Mouse (Mus musculus): Measurements from ENCODE around the gene Scaf1. TPM values are rescaled to one million over a fixed set of nuclear protein-coding genes. Genes with fewer than 3 reads are reported as not detected.
A peak's percentile ranks its signal among the peaks of the same experiment; 100 is the strongest.

Scaf1 gene
- total and polyA plus RNA-seq, 3 experiments, result 17.7 to 81.5 (median 34.4) TPM

DNA sequence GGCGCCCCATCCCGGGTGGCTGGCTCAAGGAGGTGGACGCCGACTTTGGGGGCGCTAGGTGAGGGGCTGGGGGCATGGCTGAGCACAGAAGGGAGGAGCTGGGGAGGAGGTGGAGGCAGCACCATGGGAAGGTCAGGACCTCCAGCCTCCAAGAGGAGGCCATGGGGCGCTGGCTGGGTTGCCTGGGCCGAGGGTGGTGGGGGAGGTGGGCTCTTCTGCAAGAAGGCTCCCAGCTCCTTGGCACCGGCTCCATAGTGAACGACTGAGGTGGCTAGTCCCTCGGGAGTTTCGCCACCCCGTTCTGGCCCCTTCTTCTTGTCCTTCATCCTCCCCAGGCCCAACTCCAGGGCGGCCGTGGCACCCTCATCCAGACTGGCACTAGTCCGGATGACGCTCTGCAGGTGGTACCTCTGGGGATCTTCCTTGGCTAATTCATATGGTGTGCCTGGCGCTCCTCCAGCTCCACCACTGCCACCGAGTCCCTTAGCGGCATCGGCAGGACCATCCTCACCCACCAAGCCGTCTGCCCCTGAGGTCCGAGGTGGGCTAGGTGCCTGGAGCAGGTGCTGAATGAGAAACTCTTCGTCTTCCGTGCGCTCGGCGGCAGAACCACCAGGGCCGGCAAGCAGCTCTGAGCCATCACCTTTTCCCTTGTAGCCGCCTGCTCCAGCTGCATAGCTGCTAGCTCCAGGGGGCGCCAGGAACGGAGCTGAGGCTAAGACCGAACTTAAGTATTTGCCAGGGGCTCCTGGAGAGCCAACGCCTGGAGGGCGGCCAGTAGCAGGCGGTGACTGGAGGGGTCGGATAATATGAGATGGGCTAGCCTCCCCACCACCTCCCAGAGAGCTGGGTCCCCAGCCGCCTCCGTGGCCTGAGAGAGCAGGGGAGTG lies 32.1 kb upstream of the Scaf1 start:
- H3K36me3 ChIP-seq (ENCODE audit: control insufficient read depth in 1 of 2, insufficient read depth in 2 of 2, low read length in 2 of 2), result peaks cover 3 to 5% of the 10 kb centered on the region in 2 experiments
- no peaks in the 10 kb centered on the region for H3K27me3 ChIP-seq (ENCODE audit: control insufficient read depth in 1 of 2, insufficient read depth in 2 of 2, low read length in 2 of 2)
- no peaks in the 10 kb centered on the region for H3K9me3 ChIP-seq (replicated peaks; ENCODE audit: insufficient read depth, low read length)
- H3K9ac ChIP-seq (ENCODE audit: control insufficient read depth, low read depth, low read length, poor library complexity, severe bottlenecking), result no peak overlapping the region
- DNase-seq (ENCODE audit: low read depth, low spot score), result no peak
- H3K27ac ChIP-seq (ENCODE audit: control insufficient read depth, low read depth, low read length), result no peak overlapping the region
- peaks cover 3 to 10% of the 10 kb centered on the region in 2 experiments; a peak in 3 of 4 replicates for H3K4me1 ChIP-seq (ENCODE audit: control insufficient read depth in 1 of 2, insufficient read depth in 2 of 2, low read length in 2 of 2)
- TF ChIP-seq TCF12 (IDR thresholded peaks at IDR 0.05; ENCODE audit: low read depth, low read length), result no peak
- TF ChIP-seq CTCF (IDR thresholded peaks at IDR 0.05 in 2 of 3, conservative IDR thresholded peaks at IDR 0.05 in 1 of 3; ENCODE audit: control insufficient read depth in 1 of 3, insufficient read depth in 1 of 3, low read depth in 2 of 3, low read length in 3 of 3, poor library complexity in 1 of 3, severe bottlenecking in 1 of 3), result peak in 1 of 3 experiments; percentile 34; a peak in 3 of 6 replicates
- no peak for TF ChIP-seq SMC3 (IDR thresholded peaks at IDR 0.05; ENCODE audit: low read depth, low read length)
- no peak for TF ChIP-seq CHD1 (IDR thresholded peaks at IDR 0.05; ENCODE audit: low read depth, low read length)
- H3K4me3 ChIP-seq (ENCODE audit: control insufficient read depth in 1 of 2, insufficient read depth in 1 of 2, low read depth in 2 of 2, low read length in 2 of 2), result no peak overlapping the region
- H3K79me2 ChIP-seq (ENCODE audit: control insufficient read depth, insufficient read depth, low read length, poor library complexity), result peaks cover 20% of the 10 kb centered on the region

DNA sequence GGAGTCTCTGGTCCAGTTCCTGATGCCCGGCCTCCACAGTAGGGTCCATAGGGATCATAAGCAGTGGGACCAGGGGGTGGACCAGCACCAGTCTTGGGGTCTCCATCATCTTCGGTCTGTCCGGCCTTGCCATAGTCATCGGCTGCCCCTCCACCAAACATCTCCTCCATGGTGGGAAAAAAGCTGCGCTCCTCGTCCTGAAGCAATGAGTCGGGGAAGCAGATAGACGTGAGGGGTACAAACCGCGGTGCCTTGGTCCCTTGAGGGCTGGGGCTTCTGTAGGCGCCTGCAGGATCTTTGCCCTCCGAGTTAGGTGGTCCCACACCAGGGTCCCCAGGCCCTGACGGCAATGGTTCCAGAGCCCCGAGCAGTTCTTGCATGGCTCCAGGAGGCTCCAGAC lies 31.3 kb upstream of the Scaf1 start:
- TF ChIP-seq USF1 (IDR thresholded peaks at IDR 0.05; ENCODE audit: low read depth, low read length), result no peak
- DNase-seq (ENCODE audit: low read depth, low spot score), result no peak
- H3K9me3 ChIP-seq (replicated peaks; ENCODE audit: insufficient read depth, low read length), result no peaks in the 10 kb centered on the region
- peaks cover 16% of the 10 kb centered on the region for H3K79me2 ChIP-seq (ENCODE audit: control insufficient read depth, insufficient read depth, low read length, poor library complexity)
- peaks cover 3 to 10% of the 10 kb centered on the region in 2 experiments; a peak in 3 of 4 replicates for H3K4me1 ChIP-seq (ENCODE audit: control insufficient read depth in 1 of 2, insufficient read depth in 2 of 2, low read length in 2 of 2)
- H3K36me3 ChIP-seq (ENCODE audit: control insufficient read depth in 1 of 2, insufficient read depth in 2 of 2, low read length in 2 of 2), result peaks cover 3 to 5% of the 10 kb centered on the region in 2 experiments
- H3K4me3 ChIP-seq (ENCODE audit: control insufficient read depth in 1 of 2, insufficient read depth in 1 of 2, low read depth in 2 of 2, low read length in 2 of 2), result no peak overlapping the region
- H3K27ac ChIP-seq (ENCODE audit: control insufficient read depth, low read depth, low read length), result no peak overlapping the region
- H3K9ac ChIP-seq (ENCODE audit: control insufficient read depth, low read depth, low read length, poor library complexity, severe bottlenecking), result no peak overlapping the region
- H3K27me3 ChIP-seq (ENCODE audit: control insufficient read depth in 1 of 2, insufficient read depth in 2 of 2, low read length in 2 of 2), result no peaks in the 10 kb centered on the region

- no peaks in the 10 kb centered on the region for H3K27me3 ChIP-seq (ENCODE audit: control insufficient read depth in 1 of 2, insufficient read depth in 2 of 2, low read length in 2 of 2)
- no peaks in the 10 kb centered on the region for H3K9me3 ChIP-seq (replicated peaks; ENCODE audit: insufficient read depth, low read length)
- TF ChIP-seq NRF1 (IDR thresholded peaks at IDR 0.05; ENCODE audit: insufficient read depth, low read depth, low read length, poor library complexity, severe bottlenecking), result no peak
- no peak for TF ChIP-seq KAT2A (conservative IDR thresholded peaks at IDR 0.05; ENCODE audit: low read depth, low read length)
- no peak for TF ChIP-seq ETS1 (IDR thresholded peaks at IDR 0.05; ENCODE audit: low read depth, low read length)
- TF ChIP-seq CTCF (IDR thresholded peaks at IDR 0.05 in 2 of 3, conservative IDR thresholded peaks at IDR 0.05 in 1 of 3; ENCODE audit: control insufficient read depth in 1 of 3, insufficient read depth in 1 of 3, low read depth in 2 of 3, low read length in 3 of 3, poor library complexity in 1 of 3, severe bottlenecking in 1 of 3), result no peak
- TF ChIP-seq ZKSCAN1 (IDR thresholded peaks at IDR 0.05; ENCODE audit: low read depth, low read length), result no peak
- no peak for TF ChIP-seq MAX (IDR thresholded peaks at IDR 0.05; ENCODE audit: low read length)
- TF ChIP-seq RCOR1 (IDR thresholded peaks at IDR 0.05; ENCODE audit: low read depth, low read length), result no peak
- no peak for TF ChIP-seq JUND (IDR thresholded peaks at IDR 0.05; ENCODE audit: low read depth, low read length)
- TF ChIP-seq UBTF (IDR thresholded peaks at IDR 0.05; ENCODE audit: borderline replicate concordance, insufficient read depth, low read depth, low read length), result no peak
- TF ChIP-seq USF1 (IDR thresholded peaks at IDR 0.05; ENCODE audit: low read depth, low read length), result no peak
- no peak for TF ChIP-seq USF2 (IDR thresholded peaks at IDR 0.05; ENCODE audit: borderline replicate concordance in 1 of 2, insufficient read depth in 1 of 2, low read depth in 1 of 2, low read length in 2 of 2)
- TF ChIP-seq EP300 (IDR thresholded peaks at IDR 0.05; ENCODE audit: low read depth in 1 of 2, low read length in 2 of 2), result no peak
- TF ChIP-seq CHD1 (IDR thresholded peaks at IDR 0.05; ENCODE audit: low read depth, low read length), result no peak
- TF ChIP-seq ZC3H11A (IDR thresholded peaks at IDR 0.05; ENCODE audit: low read depth, low read length), result no peak
- no peak for TF ChIP-seq MYC (IDR thresholded peaks at IDR 0.05; ENCODE audit: low read depth, low read length)
- no peak overlapping the region for H3K9ac ChIP-seq (ENCODE audit: control insufficient read depth, low read depth, low read length, poor library complexity, severe bottlenecking)
- peaks cover 10% of the 10 kb centered on the region for H3K79me2 ChIP-seq (ENCODE audit: control insufficient read depth, insufficient read depth, low read length, poor library complexity)
- DNase-seq (ENCODE audit: low read depth, low spot score), result no peak
- peaks cover 3 to 9% of the 10 kb centered on the region in 2 experiments; a peak in 3 of 4 replicates for H3K4me1 ChIP-seq (ENCODE audit: control insufficient read depth in 1 of 2, insufficient read depth in 2 of 2, low read length in 2 of 2)
- peaks cover 3 to 5% of the 10 kb centered on the region in 2 experiments for H3K36me3 ChIP-seq (ENCODE audit: control insufficient read depth in 1 of 2, insufficient read depth in 2 of 2, low read length in 2 of 2)
- H3K27ac ChIP-seq (ENCODE audit: control insufficient read depth, low read depth, low read length), result no peak overlapping the region
- no peak overlapping the region for H3K4me3 ChIP-seq (ENCODE audit: control insufficient read depth in 1 of 2, insufficient read depth in 1 of 2, low read depth in 2 of 2, low read length in 2 of 2)
Measured at GRCm38 (mm10) chr7:45046853-45047350, 30.7 kb upstream of the Scaf1 start.

Measured in MEL (cell line).